Mouse (Mus musculus) embryo, embryonic 9.5 days (tissue): ENCODE measurements at regions not wholly inside any gene's neighbourhood (a gene's known extent, or its start where the extent isn't known, plus 50 kb on each side); places are given as distances from the start of the nearest gene placed in this dataset.

ENCODE experiments used
- DNase-seq: peaks from one replicate; pipeline ENCODE4 v3.0.0-alpha.2; 2017; ENCODE audit errors: extremely low spot score

DNA sequence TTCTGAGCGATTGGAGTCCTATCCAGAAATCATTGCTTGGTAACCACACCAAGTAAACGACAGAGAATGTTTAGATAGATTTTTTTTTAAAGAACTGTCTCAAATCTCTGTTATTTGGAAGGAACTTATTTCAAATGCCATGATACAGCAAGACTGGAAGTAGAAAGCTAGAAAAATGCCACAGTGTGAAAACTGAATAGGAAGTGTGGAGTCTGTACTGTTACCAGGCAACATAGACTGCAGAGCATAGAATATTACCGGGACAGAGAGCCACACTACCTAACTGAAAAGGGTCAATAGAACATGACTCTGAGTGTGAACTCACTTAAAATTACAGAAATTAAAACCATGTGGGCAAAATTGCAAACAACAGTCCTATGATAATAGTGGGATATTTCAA lies 52.4 kb upstream of the Adcy1 start:
- no peak for DNase-seq

DNA sequence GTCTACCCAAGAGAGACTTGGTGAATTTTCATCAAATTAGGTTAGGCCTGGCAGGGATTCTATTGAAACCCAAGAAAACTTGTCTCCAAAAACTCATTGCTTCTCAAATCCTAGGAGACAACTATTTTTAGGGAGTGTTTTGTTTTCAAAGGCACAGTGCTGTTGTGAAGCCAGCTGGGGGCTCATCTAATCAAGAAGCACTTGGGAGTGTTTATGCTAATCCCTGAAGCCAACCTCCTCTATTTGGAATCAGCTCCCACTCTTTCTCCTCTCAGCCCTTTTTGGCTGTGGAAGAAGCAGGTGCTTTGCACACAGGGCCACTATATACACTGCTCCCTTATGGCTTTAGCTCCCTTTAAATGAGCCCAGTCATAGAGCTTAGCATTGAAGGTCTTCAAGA lies 64.0 kb upstream of the Adcy1 start:
- no peak for DNase-seq

DNA sequence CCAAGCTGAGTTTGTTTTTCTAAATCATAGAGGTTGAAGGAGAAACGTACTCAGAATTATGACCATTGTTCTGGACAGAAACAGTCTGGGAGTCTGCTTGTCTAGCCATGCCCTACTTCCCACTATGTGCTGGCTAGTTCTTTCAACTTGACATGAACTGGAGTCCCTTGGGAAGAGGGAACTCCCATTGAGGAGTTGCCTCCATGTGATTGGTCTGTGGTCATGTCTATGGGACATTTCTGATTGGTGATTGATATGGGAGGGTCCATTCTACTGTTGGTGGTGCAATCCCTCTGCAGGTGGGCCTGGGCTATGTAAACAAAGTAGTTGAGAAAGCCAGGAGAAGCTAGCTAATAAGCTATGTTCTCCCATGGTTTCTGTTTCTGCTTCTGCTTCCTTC lies 64.5 kb upstream of the Adcy1 start:
- no peak for DNase-seq

DNA sequence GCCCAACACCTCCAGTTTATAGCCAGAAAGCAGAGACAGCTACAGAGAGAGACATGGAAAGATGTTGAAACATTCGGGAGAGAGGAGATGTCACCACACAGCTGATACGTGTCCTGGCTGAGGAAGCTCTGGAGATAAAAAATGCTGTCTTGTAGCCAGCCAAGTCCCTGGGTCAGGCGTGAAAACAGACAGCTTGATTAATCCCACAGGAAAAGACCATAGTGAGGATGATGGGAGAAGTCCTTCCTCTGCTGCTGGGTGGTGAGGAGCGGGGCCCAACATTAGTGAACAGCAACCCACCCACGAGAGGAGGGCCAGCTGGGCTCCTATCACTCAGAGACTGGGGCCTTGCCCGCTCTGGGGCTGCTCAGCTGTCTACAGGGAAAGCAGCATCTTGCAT lies 65.8 kb upstream of the Adcy1 start:
- DNase-seq = no peak

DNA sequence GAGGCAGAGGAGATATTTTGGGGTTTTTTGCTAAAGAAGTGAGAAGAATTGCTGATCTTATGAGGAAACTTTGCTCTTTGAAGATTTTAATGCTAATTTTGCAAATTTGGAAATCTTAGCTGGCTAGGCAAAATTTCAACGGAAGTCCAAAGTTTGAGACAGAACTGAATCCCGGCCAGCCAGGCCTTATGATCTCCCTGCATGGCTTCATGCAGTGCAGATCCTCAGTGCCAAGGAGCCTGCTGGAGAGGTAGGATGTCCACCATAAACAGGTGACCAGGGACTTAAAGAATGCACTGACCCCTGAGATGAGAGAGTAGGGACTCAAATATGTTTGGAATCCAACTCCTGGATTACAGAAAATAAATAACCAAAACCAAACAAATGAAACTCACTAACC lies 69.6 kb upstream of the Adcy1 start:
- DNase-seq = no peak

DNA sequence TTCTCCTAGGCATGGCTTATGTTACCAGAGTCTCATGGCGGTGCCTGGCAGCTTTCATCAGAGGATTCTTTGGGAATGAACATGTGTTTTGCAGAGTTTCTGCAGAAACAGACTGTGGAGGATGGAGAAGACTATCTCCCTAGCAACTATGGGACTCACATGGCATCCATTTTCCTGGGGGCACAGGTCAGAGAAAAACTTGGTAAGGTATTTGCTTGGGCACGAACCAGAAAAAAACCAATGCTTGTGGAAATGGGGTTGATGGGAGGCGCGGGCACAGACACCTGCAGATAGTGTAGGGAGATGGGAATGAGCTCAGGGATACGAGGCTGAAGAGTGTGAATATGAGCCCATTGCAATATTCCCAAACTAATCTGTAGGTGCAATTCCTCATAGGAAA lies 71.7 kb upstream of the Adcy1 start:
- DNase-seq = no peak

DNA sequence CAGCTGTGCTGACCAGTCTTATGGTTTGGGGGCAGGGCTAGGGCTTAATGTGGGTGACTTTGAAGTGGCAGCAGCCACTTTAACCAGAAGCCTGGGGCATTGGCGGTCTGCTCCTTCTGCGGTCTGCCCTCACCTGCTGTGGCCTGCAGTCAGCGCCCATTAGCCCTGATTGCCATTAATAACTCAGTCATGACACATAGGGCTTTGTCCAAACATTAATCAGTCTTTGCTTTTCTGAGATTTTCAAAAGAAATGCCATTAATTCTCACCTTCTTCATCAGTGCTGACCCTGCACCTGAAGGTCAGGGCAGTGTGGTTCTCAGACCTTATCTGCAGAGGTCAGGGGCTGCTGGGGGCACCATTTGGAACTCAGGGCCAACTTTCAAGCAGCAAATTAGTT lies 72.6 kb upstream of the Adcy1 start:
- DNase-seq = no peak

DNA sequence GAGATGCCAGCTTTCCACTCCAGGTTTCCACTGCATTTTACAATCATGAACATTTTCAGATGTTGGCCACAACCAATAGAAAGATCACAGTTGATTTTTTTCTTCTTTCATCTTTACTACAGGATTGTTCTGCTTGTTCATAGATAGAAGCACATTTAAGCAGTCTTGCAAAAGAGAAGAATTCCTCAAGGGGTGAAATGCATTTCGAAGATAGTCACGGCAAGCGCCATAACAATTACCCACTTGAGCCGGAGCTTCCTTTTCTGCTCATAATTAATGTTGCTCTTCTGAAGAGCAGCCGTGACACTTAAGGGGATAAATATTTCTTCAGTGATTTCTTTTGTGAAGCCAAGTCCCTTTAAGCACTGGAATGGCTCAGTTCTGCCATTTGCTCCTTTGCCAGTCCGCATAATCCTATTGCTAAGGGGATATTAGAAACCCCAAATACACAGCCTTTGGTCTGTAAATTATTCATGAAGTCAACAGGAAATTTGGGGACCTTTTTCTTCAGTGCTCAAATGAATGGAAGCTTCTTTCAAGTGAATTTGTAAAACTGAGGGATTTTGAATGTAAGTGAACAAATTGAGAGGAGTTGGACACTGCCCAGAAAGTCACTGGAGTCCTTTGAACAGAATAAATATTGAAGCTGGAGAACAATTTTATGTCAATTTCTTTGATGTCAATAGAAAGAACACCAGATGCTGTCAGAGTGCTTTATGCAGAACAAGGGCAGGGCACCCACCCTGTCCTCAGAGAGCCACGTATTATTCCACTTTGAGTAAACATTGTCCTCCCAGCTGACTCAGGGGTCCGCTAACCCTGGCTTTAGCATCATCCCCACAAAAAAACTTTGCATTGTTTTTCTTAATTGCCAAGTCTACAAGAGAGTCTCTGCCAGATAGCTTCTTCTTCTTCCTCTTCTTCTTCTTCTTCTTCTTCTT lies 74.1 kb upstream of the Adcy1 start:
- DNase-seq = no peak

DNA sequence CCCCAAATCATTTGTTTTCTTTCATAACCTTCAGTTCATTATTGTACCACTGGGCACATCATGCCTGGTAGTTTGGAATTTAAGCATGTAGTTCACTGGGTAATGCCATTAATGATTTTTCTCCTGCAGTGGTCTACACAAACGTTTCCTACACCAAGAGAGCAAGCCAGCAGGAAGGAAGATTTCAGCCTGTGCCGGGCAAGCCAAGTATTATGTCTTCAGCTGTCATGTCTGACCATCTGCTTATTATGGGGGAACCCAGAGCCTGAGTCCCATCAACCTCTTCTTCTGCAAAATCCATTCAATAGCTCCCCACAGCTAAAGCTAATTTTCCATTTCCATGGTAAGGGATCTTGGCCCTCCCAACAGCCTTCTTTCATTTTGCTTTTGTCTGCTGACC lies 75.3 kb upstream of the Adcy1 start:
- no peak for DNase-seq

DNA sequence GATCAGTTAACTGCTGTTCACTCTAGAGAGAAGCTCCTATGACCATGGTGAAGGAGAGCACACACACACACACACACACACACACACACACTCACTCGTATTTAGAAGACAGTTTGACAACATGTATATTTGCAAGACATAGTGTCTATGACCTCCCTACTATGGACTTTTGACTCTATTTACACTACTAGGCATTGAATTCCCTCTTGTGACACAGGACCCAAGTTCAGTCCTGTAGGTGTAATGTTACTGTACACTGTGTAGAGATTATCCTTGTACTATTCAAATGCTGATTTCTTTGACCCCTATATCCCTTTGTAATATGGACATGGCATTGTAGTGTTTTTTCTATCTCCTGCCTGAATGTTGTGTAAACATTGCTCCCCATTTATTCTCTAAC lies 76.2 kb upstream of the Adcy1 start:
- DNase-seq = no peak

DNA sequence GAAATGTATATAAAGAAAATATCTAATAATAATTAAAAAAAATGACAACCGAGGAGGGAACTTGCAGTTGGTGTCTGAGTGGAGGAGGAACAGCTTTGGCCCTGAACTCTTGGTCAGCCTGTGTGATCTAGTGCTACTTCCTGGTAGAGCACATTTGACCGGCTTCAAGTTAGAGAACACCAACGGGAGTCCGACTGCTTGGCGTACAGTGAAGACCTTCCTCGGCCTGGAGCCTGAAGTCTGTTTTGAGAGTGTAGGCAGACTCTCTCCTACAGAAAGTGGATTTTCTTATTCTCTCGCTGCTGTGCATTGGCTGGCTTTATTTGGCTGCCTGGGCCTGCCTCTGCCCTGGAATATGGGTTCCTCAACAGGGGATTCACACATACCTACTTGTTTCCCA lies 81.2 kb upstream of the Adcy1 start:
- no peak for DNase-seq

DNA sequence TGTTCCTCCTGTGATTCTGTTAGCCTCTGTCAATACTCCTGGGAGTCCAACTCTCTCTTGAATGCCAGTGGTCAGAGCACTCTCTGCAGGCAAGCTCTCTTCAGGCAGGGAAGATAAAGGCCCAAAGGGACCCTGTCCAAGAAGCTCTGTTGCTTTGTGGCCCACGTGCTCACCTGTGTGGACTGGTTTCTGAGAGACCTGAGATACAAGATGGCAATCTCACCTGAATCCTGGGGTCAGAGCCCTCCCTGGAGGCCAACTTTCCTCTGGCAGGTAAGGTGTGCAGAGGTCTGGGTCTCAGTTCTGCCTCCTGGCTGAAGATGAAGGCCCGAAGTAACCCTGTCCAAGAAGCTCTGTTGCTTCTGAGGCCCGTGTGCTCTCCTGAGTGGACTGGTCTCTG lies 83.6 kb upstream of the Adcy1 start:
- DNase-seq = no peak

DNA sequence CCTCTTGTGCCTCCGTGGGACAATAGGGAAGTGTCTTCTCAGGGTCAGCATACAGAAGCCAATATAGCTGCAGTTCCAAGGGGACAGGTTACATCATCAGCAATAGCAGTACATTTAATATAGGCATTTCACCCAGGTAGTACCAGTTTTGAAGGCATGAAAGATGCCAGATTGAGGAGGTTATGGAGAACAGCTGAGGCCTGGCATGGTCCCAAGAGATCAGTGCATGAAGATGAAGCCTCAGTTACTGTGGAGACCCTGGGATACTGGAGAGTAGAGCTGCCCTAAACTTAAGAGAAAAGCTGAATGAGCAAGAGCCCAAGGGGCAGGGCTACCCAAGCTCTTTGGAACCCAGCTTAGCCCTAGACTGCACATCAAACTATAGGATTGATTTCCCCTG lies 94.1 kb upstream of the Adcy1 start:
- DNase-seq = no peak

DNA sequence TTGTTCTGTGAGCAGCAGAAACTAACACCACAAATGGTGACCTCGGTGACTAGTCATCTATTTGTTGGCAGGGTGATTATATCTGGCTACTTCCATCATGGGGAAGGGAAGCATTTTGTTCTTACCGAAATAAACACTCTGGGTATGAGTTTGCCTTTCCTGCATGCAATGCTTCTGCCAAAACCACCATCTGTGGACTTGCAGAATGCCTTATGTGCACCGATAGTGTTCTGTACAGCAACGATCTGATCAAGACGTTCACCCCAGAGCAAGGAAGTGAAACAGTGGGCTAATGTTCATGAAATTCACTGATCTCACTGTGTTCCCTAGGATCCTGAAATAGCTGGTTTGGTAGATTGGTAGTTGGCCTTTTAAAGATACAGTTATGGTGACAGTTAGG lies 96.3 kb upstream of the Adcy1 start:
- no peak for DNase-seq

DNA sequence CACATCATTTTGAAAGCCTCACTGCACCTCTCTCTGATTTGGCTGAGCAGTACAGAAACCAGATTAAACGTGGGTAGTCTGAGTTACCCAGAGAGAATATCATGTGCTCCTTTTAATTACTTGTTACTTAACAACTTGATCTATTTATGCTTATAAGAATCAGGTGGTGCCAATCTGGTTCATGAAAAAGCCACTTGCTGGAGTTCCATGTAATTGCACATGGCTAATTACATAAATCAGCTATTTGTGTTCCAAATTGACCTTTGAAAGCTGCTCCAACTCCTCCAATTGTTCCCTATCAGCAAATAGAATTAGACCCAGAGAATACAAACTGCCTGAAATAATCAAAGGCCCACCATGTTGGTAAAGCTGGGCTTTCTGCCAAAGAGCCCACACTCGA lies 98.8 kb upstream of the Adcy1 start:
- DNase-seq = no peak

DNA sequence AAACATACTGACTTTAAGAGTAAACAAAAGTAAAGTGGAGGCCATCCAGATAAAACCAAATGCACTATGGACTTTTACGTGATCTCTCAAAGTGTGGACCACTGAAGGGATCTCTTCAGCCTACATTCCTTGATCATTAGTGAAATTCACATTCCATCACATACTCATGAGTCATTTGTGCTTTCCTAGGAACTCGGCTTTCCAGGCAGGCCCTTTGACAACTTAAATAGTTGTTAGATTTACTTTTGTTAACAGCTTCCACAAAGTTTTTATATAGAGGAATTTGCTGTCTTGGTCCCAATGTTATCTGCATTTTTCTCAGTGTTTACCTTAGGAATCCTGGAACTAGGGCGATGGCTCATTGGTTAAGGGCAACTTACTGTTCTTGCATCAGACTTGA lies 99.7 kb upstream of the Adcy1 start:
- DNase-seq = no peak

DNA sequence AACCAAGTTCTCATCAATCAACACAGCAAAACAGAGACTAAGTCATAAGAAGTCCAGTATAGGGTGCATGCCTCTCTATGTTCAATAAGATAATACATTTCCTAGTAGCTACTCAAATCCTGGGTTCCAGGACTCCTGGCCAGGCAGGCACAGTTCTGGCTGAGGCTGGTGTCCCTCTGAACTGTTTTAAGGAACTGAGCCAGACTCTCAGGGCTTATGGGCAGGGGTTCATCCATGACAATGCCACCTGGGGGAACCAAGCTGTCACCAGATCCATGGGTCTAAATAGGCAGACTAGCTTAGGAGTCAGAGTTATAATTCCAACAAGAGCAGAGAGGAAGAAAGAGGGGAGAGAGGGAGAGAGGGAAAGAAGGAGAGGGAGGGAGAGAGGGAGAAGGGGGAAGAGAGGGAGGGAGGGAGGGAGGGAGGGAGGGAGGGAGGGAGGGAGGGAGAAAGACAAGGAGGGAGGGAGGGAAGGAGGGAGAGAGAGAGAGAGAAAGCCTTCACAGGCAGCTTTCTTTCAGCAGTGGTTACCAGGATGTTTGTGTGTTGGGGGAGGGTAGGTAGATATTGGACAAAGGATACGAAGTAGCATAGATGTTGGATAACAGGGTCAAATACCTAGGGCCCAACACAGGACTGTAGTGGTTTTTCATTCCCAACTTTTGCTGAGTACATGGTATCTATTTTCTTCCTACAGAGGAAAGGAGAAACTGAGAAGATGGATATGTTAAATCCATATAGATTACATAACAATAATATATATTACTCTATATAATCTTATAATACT lies 100.3 kb upstream of the Adcy1 start:
- DNase-seq = no peak

DNA sequence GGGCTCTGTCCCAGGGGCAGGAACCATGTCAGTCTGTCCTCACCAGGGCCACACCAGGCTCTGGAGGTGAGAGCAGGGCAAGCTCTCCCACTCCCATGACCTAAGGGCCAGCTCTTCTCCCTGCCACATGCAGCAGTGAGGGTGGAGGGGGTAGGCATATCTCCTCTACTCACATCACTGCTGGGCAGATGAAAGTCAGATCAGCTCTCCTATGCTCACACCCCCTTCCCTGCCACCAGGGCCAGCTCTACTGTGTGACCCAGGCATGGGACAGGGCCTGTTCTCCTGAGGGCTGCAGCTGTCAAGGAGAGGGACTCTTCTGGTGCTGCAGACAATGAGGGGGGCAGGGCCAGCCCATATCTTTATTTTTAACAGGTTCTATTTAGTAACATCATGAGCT lies 101.0 kb upstream of the Adcy1 start:
- DNase-seq = no peak

DNA sequence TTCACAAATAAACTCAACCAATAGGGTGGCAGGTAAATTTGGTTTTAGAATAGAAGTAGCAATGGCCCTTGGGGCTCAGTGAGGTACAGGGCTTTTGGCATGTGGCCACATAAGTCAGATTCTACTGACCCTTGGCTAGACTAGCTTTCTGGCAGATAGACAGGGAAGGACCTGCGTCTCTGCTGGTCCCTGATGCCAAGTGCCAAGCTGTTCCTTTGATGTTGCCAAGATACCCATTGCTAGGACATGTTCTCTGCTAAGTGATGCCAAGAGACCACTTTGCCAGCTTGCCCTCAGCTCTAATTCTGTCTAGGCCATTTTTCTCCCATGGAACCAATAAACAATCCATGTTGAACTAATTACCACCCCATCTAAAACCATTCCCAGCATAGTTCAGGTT lies 110.5 kb upstream of the Adcy1 start:
- no peak for DNase-seq

DNA sequence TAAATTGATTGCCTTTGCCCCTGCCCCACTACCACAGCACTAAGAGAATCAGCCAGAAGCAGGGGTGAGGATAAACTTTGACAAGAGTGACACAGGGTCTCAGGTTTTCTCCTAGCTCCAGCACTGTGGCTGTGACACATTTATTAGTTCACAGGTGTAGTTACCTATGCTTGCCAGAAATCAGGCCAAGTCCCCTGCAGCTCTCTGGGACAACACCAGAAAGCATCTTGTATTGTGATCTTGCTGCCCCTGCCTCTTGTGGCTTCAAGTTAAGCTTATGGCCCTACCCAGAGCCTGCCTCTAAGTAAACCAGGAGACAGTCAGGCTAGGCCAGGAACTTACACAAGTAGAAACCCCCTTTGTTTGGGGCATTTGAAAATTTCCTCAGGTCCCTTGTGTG lies 111.9 kb upstream of the Adcy1 start:
- no peak for DNase-seq

DNA sequence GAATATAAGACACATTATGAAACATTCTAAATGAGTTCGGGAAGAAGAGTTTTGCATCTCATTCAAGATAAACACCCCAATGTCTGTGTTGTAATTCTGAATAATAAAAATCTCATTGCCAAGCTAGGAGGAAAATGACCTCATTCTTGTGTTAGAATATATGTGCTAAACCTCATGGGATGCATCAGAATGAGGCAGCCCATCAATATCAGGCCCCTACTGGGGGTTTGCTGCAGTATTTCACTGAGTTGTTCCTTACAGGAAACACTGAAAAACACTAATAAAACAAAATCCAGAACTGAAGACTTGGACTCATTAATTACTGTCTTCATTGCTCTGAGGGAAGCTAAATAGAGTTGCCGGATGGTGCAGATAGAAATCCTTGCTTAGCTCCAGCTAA lies 111.6 kb upstream of the Gm11983 start:
- DNase-seq = no peak

DNA sequence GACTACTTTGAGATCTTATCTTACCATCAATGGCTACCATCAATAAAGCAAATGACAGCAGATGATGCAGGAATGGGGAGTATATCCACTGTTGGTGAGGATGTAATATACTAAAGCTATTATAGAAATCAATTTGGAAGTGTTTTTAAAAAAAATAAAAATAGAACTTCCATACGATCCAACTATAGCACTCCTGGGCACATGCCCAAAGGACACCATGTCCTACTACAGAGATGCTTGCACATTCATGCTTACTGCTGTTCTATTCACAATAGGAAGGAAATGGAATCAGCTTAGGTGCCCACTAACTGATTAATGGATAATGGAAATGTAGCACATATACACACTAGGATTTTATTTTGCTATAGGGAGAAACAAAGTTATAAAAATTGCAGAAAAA lies 96.7 kb upstream of the Gm11983 start:
- no peak for DNase-seq

DNA sequence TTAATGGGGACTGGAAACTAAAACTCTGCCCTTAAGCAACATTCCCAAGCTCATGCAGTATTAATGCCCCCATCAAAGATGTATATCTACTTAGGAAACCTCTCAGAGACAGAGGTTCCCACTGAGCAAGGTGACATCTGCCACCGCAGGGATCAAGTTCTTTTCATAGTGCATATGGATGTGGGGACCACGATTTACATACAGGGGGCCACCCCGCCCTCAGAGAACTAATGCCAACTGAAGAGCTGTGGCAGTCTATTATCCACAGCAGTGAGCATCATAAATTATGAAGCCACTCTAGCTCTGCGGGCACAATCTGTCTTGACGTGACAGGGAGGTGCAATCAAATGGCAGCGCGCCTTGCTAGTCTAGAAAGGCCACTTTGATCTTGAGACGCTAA lies 88.6 kb upstream of the Gm11983 start:
- DNase-seq = no peak
